Mouse (Mus musculus) hindbrain, embryonic 12.5 days (tissue): ENCODE data around the gene Rpl35a. TPM values are rescaled to one million over a fixed set of nuclear protein-coding genes. Genes with fewer than 3 reads are reported as not detected.
A peak's percentile ranks its signal among the peaks of the same experiment; 100 is the strongest.
"Not testable (repeated sequence)": the region's sequence is repeated elsewhere in the genome, so short reads cannot be mapped to it uniquely, and the experiment has no call there.

Source experiments
- ATAC-seq: fragments of 200-750 bp; cut with Nextera tagmentation; 2 replicates; pipeline ENCODE4 v1.8.0; 2017; ENCODE audit warnings: moderate TSS enrichment; ENCODE audit not compliant: low FRiP score
- H3K27ac ChIP-seq: fragments of 300-500 bp; sonication (generic); 2 replicates; pipeline ENCODE4 v1.5.1; 2016; ENCODE audit warnings: mild to moderate bottlenecking
- H3K27me3 ChIP-seq: fragments of 300-500 bp; sonication (generic); 2 replicates; pipeline ENCODE4 v1.6.1; 2016; ENCODE audit warnings: mild to moderate bottlenecking
- H3K36me3 ChIP-seq: fragments of 300-500 bp; sonication (generic); 2 replicates; pipeline ENCODE4 v1.6.1; 2016; ENCODE audit warnings: mild to moderate bottlenecking
- H3K4me1 ChIP-seq: fragments of 300-500 bp; sonication (generic); 2 replicates; pipeline ENCODE4 v1.6.1; 2016
- H3K4me2 ChIP-seq: fragments of 300-500 bp; sonication (generic); replicated peaks from 2 replicates; pipeline ENCODE4 v1.6.1; 2016; ENCODE audit warnings: mild to moderate bottlenecking
- H3K4me3 ChIP-seq: fragments of 300-500 bp; sonication (generic); 2 replicates; pipeline ENCODE4 v1.5.1; 2016; ENCODE audit warnings: mild to moderate bottlenecking
- H3K9ac ChIP-seq: fragments of 300-500 bp; sonication (generic); 2 replicates; pipeline ENCODE4 v1.6.1; 2016; ENCODE audit warnings: mild to moderate bottlenecking, moderate library complexity
- H3K9me3 ChIP-seq: fragments of 300-500 bp; sonication (generic); replicated peaks from 2 replicates; pipeline ENCODE4 v1.6.1; 2016; ENCODE audit warnings: mild to moderate bottlenecking
- WGBS: fragments of 180-500 bp; shearing (Covaris S2); methylation state at CpG from one replicate; pipeline ENCODE4 v1.1.7; 2016; 5-methylcytosine and 5-hydroxymethylcytosine counted together
- polyA plus RNA-seq: library from polyadenylated mRNA; unstranded; fragments of >200 nt; fragmentation: Nextera tagmentation; extraction: Ambion mirVana; gene quantifications from 2 replicates; pipeline ENCODE4 v1.2.1, GENCODE M21; 2016

The Rpl35a gene
- polyA plus RNA-seq, 1 experiment from 2014 or later, result 650 TPM

DNA sequence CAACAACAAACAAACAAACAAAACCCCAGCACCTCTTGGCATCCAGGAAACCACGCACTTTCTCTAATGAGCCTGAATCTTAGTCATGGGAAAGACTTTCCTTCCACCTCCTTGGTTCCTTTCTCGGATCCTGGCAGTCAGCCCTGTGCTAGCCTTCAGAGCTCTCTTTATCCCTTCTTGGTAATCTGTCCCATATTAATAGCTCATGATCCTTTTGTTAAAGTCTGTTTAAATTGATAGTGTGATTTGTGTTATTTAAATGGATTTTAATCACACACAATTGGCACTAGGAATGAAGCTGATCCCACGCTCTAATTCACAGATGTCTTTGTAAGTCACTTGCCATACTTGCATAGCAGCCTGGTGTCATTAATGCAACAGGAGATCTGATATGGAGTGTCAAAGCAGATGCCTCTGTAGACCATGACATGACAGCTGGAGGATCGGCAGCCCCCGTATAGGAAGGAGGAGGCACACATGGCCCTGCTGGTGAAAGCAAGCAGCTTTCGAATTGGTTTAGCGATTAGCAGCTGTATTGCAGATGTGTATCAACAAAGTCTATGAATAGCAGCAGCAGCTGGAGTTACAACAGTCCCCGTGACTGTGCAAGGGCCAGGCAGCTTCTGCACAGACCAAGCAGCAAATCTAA lies 31.7 kb upstream of the Rpl35a start:
- Histone ChIP-seq H3K9me3 (no peaks in the 10 kb centered on the region), H3K36me3 (no peaks in the 10 kb centered on the region), H3K27me3 (no peaks in the 10 kb centered on the region), H3K4me3 (no peak overlapping the region), H3K9ac (no peak overlapping the region), H3K27ac (no peak overlapping the region), H3K4me2 (no peak overlapping the region), H3K4me1 (no peaks in the 10 kb centered on the region)
- WGBS, result 79% methylated on average over 8 of the region's 8 CpGs
- ATAC-seq, result no peak

DNA sequence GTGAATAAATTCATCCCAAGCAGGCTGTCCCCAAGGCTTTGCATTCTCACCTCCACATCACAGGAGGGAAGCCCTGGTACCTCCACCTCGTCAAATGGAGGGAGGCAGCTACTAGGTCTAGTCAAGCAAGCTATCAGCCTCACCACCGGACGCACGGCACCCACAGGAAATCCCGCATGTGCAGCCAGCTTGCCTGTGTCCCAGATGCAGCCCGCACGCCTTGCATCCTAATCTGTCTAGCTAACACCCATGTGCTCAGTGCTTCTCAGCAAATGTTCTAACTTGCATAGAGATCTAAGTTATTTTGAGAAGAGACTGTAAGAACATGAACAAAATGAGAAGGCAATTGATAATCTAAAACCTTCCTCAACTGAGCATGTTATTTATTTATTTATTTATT lies 29.9 kb upstream of the Rpl35a start:
- H3K4me3 ChIP-seq, result no peak overlapping the region
- 83% methylated on average over 7 of the region's 7 CpGs for WGBS
- no peak overlapping the region for H3K27ac ChIP-seq
- no peaks in the 10 kb centered on the region for H3K9me3 ChIP-seq
- H3K4me2 ChIP-seq, result no peak overlapping the region
- no peaks in the 10 kb centered on the region for H3K27me3 ChIP-seq
- no peaks in the 10 kb centered on the region for H3K4me1 ChIP-seq
- H3K9ac ChIP-seq, result no peak overlapping the region
- no peaks in the 10 kb centered on the region for H3K36me3 ChIP-seq
- no peak for ATAC-seq

DNA sequence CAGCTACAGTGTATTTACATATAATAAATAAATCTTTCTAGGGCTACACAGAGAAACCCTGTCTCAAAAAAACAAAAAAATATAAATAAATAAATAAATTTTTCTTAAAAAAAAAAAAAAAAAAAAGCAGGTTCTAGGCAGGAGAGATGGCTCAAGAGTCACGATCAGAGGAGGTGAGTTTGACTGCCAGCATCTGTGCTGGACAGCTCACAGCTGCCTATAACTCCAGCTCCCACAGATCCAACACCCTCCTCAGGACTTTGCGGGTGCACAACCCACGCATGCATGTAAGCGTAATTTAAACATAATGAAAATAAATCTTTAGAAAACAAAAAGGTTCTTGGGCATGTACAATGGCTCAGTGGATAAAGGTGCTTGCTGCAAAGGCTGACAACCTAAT lies 20.2 kb upstream of the Rpl35a start:
- Histone ChIP-seq H3K4me3 (no peak overlapping the region), H3K9ac (no peak overlapping the region), H3K27ac (no peak overlapping the region), H3K4me1 (no peaks in the 10 kb centered on the region), H3K9me3 (no peaks in the 10 kb centered on the region), H3K4me2 (no peak overlapping the region), H3K27me3 (no peaks in the 10 kb centered on the region), H3K36me3 (no peaks in the 10 kb centered on the region)
- 80% methylated on average over 4 of the region's 4 CpGs for WGBS
- ATAC-seq, result no peak

DNA sequence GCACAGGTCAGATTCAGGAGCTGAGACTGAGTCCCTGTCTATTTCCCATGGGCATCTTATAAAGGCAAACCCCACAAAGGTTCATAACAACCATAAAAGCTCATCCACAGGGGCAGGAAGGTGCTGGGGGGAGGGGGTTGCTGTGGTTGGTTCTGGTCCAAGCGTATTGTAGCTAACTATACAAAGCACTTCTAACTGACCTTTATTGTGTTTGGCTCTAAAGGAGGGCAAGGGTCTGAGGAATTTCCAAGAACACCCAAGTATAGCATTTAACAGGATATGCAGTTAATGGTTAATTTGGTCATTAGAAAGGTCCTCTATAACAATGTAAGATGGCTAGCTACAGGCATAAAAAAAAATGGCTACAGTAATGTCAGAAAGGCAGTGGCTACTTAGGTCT lies 13.6 kb upstream of the Rpl35a start:
- Histone ChIP-seq H3K27ac (no peak overlapping the region), H3K4me2 (no peak overlapping the region), H3K4me1 (no peaks in the 10 kb centered on the region), H3K4me3 (no peak overlapping the region), H3K9ac (no peak overlapping the region), H3K9me3 (no peaks in the 10 kb centered on the region), H3K27me3 (no peaks in the 10 kb centered on the region), H3K36me3 (no peaks in the 10 kb centered on the region)
- WGBS, result 82% methylated on average over 1 of the region's 1 CpGs
- no peak for ATAC-seq

DNA sequence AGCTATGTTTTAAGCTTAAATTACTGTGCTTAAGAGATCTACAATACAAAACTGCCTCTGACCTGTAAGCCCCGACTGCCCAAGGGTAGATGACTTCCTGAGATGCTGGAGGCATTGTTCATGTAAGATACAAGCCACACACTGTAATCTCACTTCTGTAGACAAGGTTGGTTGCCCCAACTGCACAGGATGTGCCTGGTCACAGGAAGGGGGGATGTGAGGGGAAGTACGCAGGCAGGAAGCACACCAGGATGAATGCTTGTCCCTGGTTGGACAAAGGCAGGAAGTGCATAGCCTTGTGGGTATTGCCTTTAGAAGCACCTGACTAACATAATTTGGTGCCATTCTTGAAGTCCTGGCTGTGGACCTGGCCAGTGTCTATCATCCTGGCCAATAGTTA lies 13.0 kb upstream of the Rpl35a start:
- WGBS, result 88% methylated on average over 2 of the region's 2 CpGs
- H3K4me1 ChIP-seq, result no peaks in the 10 kb centered on the region
- no peak overlapping the region for H3K27ac ChIP-seq
- H3K27me3 ChIP-seq, result no peaks in the 10 kb centered on the region
- no peaks in the 10 kb centered on the region for H3K36me3 ChIP-seq
- no peak overlapping the region for H3K9ac ChIP-seq
- no peak overlapping the region for H3K4me2 ChIP-seq
- no peaks in the 10 kb centered on the region for H3K9me3 ChIP-seq
- no peak overlapping the region for H3K4me3 ChIP-seq
- no peak for ATAC-seq

DNA sequence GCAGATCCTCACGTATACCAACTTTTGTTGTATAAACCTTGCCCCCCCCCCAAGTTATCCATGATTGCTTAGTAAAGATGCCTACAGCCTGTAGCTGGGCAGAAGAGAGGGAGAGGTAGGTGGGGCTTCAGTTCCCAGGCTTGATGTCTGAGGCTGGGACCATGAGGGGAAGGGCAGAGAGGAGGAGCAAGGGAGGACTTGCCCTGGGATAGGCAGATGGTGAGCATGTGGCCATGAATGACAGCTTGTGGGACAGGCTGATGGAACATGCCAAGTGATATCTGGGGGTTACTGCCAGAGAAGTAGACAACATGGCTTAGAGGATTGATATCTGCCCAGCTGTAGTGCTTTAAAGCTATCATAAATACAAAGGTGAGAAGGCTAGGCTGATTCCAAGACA lies 8.2 kb upstream of the Rpl35a start:
- no peak overlapping the region for H3K9ac ChIP-seq
- 100% methylated on average over 1 of the region's 1 CpGs for WGBS
- H3K36me3 ChIP-seq, result no peaks in the 10 kb centered on the region
- no peaks in the 10 kb centered on the region for H3K4me1 ChIP-seq
- H3K4me2 ChIP-seq, result no peak overlapping the region
- no peak overlapping the region for H3K27ac ChIP-seq
- H3K27me3 ChIP-seq, result no peaks in the 10 kb centered on the region
- no peak overlapping the region for H3K4me3 ChIP-seq
- no peaks in the 10 kb centered on the region for H3K9me3 ChIP-seq
- no peak for ATAC-seq

DNA sequence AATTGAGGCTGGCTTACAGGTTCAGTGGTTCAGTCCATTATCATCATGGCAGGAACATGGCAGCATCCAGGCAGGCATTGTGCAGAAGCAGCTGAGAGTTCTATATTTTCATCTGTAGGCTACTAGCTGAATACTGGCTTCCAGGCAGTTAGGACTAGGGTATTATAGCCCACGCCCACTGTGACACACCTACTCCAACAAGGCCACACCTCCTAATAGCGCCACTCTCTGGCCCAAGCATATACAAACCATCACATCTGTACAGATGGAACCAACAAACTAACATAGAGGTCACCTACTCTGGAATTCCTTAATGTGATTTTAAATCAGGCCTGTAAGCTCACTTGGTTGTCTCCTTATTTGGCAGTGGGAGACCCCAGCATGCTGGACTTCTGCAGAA lies 7.6 kb upstream of the Rpl35a start:
- ATAC-seq, result no peak
- Histone ChIP-seq H3K9me3 (no peaks in the 10 kb centered on the region), H3K4me1 (no peaks in the 10 kb centered on the region)

DNA sequence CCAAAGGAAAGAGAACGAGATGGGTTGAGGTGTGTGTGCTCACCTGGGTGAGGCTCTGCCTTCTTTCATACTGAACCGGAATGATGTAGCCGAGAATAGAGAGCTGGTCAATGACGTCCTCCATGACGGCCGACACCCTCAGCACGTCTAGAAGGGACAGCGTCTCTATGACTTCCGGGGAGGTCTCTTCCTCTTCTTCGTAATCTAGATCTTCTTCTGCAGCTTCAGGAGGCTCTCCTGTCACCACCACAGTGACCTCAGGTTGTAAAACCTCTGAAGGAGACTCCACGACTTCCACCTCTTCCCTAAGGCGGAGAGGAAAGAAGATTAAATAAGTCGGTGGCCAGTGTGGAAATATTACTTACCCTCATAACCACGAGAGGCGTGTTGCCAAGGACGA lies 6.4 kb upstream of the Rpl35a start:
- WGBS, result 94% methylated on average over 16 of the region's 16 CpGs
- no peak overlapping the region for H3K9ac ChIP-seq
- H3K4me3 ChIP-seq, result no peak overlapping the region
- ATAC-seq, result no peak
- H3K27ac ChIP-seq, result no peak overlapping the region
- no peaks in the 10 kb centered on the region for H3K27me3 ChIP-seq
- no peaks in the 10 kb centered on the region for H3K4me1 ChIP-seq
- no peak overlapping the region for H3K4me2 ChIP-seq
- no peaks in the 10 kb centered on the region for H3K36me3 ChIP-seq
- H3K9me3 ChIP-seq, result no peaks in the 10 kb centered on the region

More for the DNA sequence above, 7.6 kb upstream of the Rpl35a start:
- H3K27ac ChIP-seq, result no peak overlapping the region
- 78% methylated on average over 2 of the region's 2 CpGs for WGBS
- H3K36me3 ChIP-seq, result no peaks in the 10 kb centered on the region
- no peaks in the 10 kb centered on the region for H3K27me3 ChIP-seq
- no peak overlapping the region for H3K9ac ChIP-seq
- no peak overlapping the region for H3K4me2 ChIP-seq
- no peak overlapping the region for H3K4me3 ChIP-seq

DNA sequence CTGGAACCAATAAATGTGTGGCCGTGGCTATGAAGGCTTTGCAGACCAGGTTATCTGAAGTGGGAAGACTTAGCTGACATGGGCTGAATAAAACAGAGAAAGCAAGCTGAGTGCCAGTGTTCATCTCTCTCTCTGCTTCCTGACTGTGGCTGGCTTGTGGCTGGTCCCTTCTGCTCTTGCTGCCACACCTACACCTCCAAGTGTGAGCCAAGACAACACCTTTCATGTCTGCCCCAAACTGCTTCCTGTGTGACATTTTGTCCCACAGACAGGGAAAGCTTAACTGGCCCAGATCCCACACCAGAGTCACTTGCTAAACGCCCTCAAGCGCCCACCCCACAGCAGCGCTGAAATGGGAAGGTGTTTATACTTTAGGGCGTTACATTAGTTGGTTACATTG lies 3.1 kb upstream of the Rpl35a start:
- Histone ChIP-seq H3K4me3 (no peak overlapping the region), H3K36me3 (peaks cover 2% of the 10 kb centered on the region; the same call in 1 of the 2 replicates), H3K9ac (no peak overlapping the region), H3K9me3 (no peaks in the 10 kb centered on the region), H3K27me3 (no peaks in the 10 kb centered on the region), H3K4me1 (peaks cover 11% of the 10 kb centered on the region), H3K27ac (no peak overlapping the region), H3K4me2 (no peak overlapping the region)
- WGBS, result 78% methylated on average over 5 of the region's 5 CpGs
- no peak for ATAC-seq

DNA sequence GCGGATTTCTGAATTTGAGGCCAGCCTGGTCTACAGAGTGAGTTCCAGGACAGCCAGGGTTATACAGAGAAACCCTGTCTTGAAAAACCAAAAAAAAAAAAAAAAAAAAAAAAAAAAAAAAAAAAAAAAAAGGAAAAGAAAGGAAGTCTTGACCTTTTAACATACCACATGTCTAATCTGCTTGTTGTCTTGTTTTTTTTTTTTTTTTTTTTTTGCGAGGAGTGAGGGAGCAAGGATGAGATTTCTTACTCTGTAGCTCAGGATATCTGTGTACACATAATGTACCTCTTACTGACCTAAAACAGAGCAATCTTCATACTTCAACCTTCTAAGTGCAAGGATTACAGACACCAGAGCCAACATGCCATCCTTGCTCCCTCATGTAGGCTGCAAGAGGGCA lies 1.3 kb upstream of the Rpl35a start:
- WGBS, result 89% methylated on average over 2 of the region's 2 CpGs
- H3K9me3 ChIP-seq, H3K4me3 ChIP-seq, ATAC-seq, H3K27ac ChIP-seq, H3K9ac ChIP-seq, H3K4me2 ChIP-seq, H3K27me3 ChIP-seq: not testable (repeated sequence)
- H3K4me1 ChIP-seq, result peaks cover 17% of the 10 kb centered on the region
- peaks cover 20% of the 10 kb centered on the region for H3K36me3 ChIP-seq

DNA sequence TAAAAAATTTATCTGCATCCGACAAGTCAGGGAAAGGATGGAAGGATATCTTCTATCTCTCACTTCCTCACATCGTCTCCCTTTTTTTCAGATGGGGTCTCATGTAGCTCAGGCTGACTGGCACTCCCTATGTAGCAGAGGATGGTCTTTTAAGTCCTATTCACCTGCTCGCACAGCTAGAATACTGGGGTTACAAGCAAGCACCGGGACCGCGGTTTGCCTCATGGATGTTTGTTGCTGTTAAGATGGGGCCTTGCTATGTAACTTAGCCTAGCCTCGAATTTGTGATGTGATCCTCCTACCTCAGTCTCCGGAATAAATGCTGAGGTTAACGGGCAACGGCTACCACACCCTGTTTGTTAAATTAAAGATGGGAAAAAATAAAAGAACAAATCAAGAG lies 598 bp upstream of the Rpl35a start:
- peaks cover 17% of the 10 kb centered on the region for H3K4me1 ChIP-seq
- no peak overlapping the region for H3K27ac ChIP-seq
- peak; percentile 41 for ATAC-seq
- WGBS, result 25% methylated on average over 10 of the region's 10 CpGs
- H3K4me2 ChIP-seq, result peak overlapping the region; percentile 74
- peak overlapping the region; percentile 70 for H3K4me3 ChIP-seq
- no peaks in the 10 kb centered on the region for H3K9me3 ChIP-seq
- H3K27me3 ChIP-seq, result no peaks in the 10 kb centered on the region
- H3K9ac ChIP-seq, result peak overlapping the region; percentile 58
- peaks cover 27% of the 10 kb centered on the region for H3K36me3 ChIP-seq

DNA sequence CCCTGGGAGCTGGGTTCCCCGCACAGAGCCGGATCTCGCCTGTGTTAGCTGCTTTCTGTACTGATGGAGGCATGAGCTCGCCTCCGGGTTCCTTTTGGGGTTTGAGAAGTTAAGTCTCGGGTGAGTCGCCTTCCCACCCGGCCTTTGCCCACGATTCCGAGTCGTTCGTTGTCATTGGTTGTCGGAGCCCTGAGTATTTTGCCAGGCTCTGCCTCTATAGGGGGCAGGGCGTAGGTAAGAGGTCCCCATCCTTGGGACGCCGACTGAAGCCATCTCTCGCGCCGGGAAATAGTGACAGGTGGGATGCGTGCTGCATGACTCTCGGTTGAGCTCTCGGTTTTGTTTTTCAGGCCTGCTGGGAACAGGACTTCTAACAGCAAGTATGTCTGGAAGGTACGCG lies 533 bp downstream of the Rpl35a start:
- Histone ChIP-seq H3K27me3 (no peaks in the 10 kb centered on the region), H3K9ac (peak overlapping the region; percentile 88), H3K36me3 (peaks cover 31% of the 10 kb centered on the region), H3K4me2 (peak overlapping the region; percentile 74), H3K9me3 (no peaks in the 10 kb centered on the region), H3K4me1 (peaks cover 20% of the 10 kb centered on the region), H3K4me3 (peak overlapping the region; percentile 70), H3K27ac (peak overlapping the region; percentile 89)
- peak; percentile 26 for ATAC-seq
- under 1% methylated on average over 24 of the region's 24 CpGs for WGBS

DNA sequence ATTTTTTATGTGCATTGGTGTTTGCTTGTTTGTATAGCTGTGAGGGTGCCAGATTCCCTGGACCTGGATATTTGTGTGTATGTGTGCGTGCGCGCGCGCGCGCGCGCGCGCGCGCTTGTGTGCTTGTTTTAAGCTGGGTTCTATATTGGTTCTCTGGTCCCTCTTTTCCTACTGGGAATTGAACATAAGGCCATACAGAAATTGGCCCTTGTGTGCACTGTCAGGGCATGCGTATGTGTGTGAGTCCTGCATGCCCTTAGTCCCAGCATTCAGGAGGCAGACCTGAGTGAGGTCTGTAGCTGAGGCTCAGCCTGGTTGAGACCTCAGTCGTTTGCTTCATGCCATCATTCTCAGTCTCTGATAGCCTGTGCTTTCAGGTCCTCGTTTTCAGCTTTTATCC lies 1.8 kb downstream of the Rpl35a start:
- H3K9me3 ChIP-seq, result no peaks in the 10 kb centered on the region
- H3K27ac ChIP-seq, result no peak overlapping the region
- H3K9ac ChIP-seq, result no peak overlapping the region
- no peak for ATAC-seq
- no peaks in the 10 kb centered on the region for H3K27me3 ChIP-seq
- 89% methylated on average over 16 of the region's 16 CpGs for WGBS
- 0 out of 2 replicates have a peak overlapping the region, but pooled peaks have one; percentile 13 for H3K4me3 ChIP-seq
- peaks cover 31% of the 10 kb centered on the region for H3K36me3 ChIP-seq
- H3K4me1 ChIP-seq, result peaks cover 25% of the 10 kb centered on the region
- H3K4me2 ChIP-seq, result peak overlapping the region; percentile 74
